Mouse (Mus musculus): ENCODE data around the gene Eps8. TPM values are rescaled to one million over a fixed set of nuclear protein-coding genes. Genes with fewer than 3 reads are reported as not detected.

Eps8 gene
- total RNA-seq, 1 experiment = 17.0 TPM

GRCm38 (mm10) chr6:137473433-137473832, 181.2 kb downstream of the Eps8 start:
- Histone ChIP-seq H3K4me1 (ENCODE audit: control insufficient read depth in 2 of 2, insufficient read depth in 2 of 2, low read length in 2 of 2, poor library complexity in 1 of 2) (no peaks in the 10 kb centered on the region), H3K27ac (ENCODE audit: insufficient read depth, low read depth, low read length, poor library complexity, severe bottlenecking) (no peak overlapping the region), H3K9ac (ENCODE audit: insufficient read depth, low read depth, low read length, poor library complexity, severe bottlenecking) (no peak overlapping the region), H3K4me3 (ENCODE audit: insufficient read depth in 1 of 2, low read depth in 1 of 2, low read length in 2 of 2, poor library complexity in 1 of 2, severe bottlenecking in 1 of 2) (no peak overlapping the region), H3K36me3 (ENCODE audit: control insufficient read depth, insufficient read depth, low read length, poor library complexity, severe bottlenecking) (no peaks in the 10 kb centered on the region; the same call in 1 of the 2 replicates), H3K9me3 (ENCODE audit: control insufficient read depth, insufficient read depth, low read depth, low read length) (no peaks in the 10 kb centered on the region)
- TF ChIP-seq CHD2 (IDR thresholded peaks at IDR 0.05; ENCODE audit: low read depth, low read length) (no peak), ZNF384 (IDR thresholded peaks at IDR 0.05; ENCODE audit: low read depth, low read length) (no peak), MAFK (IDR thresholded peaks at IDR 0.05; ENCODE audit: insufficient read depth, low read depth, low read length) (no peak)
- DNase-seq (ENCODE audit: low read depth, low spot score) = no peak
- in situ Hi-C loops (cut with MboI; ENCODE audit: low sequenced_read_pairs in 2 of 2, unreplicated experiment in 2 of 2) = no loop called here

- H3K36me3 ChIP-seq (ENCODE audit: control insufficient read depth, insufficient read depth, low read length, poor library complexity, severe bottlenecking) = no peaks in the 10 kb centered on the region
- DNase-seq (ENCODE audit: low read depth, low spot score) = no peak
- in situ Hi-C loops (cut with MboI; ENCODE audit: low sequenced_read_pairs in 2 of 2, unreplicated experiment in 2 of 2) = no loop called here
- H3K9me3 ChIP-seq (ENCODE audit: control insufficient read depth, insufficient read depth, low read depth, low read length) = no peaks in the 10 kb centered on the region
- H3K9ac ChIP-seq (ENCODE audit: insufficient read depth, low read depth, low read length, poor library complexity, severe bottlenecking) = no peak overlapping the region
- H3K4me1 ChIP-seq (ENCODE audit: control insufficient read depth in 2 of 2, insufficient read depth in 2 of 2, low read length in 2 of 2, poor library complexity in 1 of 2) = no peaks in the 10 kb centered on the region
- TF ChIP-seq CHD2 (IDR thresholded peaks at IDR 0.05; ENCODE audit: low read depth, low read length) = no peak
- TF ChIP-seq MAFK (IDR thresholded peaks at IDR 0.05; ENCODE audit: insufficient read depth, low read depth, low read length) = no peak
- TF ChIP-seq ZNF384 (IDR thresholded peaks at IDR 0.05; ENCODE audit: low read depth, low read length) = no peak
- TF ChIP-seq ZC3H11A (IDR thresholded peaks at IDR 0.05; ENCODE audit: borderline replicate concordance, low read depth, low read length) = no peak
- TF ChIP-seq HCFC1 (IDR thresholded peaks at IDR 0.05; ENCODE audit: borderline replicate concordance, insufficient read depth, low read length) = no peak
- 0 out of 2 replicates have a peak overlapping the region, but pooled peaks have one; percentile 10 for H3K27ac ChIP-seq (ENCODE audit: insufficient read depth, low read depth, low read length, poor library complexity, severe bottlenecking)
- H3K4me3 ChIP-seq (ENCODE audit: insufficient read depth in 1 of 2, low read depth in 1 of 2, low read length in 2 of 2, poor library complexity in 1 of 2, severe bottlenecking in 1 of 2) = no peak overlapping the region
Measured at GRCm38 (mm10) chr6:137472129-137472528, 182.5 kb downstream of the Eps8 start.

- Histone ChIP-seq H3K9ac (ENCODE audit: insufficient read depth, low read depth, low read length, poor library complexity, severe bottlenecking) (no peak overlapping the region), H3K27ac (ENCODE audit: insufficient read depth, low read depth, low read length, poor library complexity, severe bottlenecking) (no peak overlapping the region), H3K4me1 (ENCODE audit: control insufficient read depth in 2 of 2, insufficient read depth in 2 of 2, low read length in 2 of 2, poor library complexity in 1 of 2) (no peaks in the 10 kb centered on the region), H3K4me3 (ENCODE audit: insufficient read depth in 1 of 2, low read depth in 1 of 2, low read length in 2 of 2, poor library complexity in 1 of 2, severe bottlenecking in 1 of 2) (no peak overlapping the region), H3K9me3 (ENCODE audit: control insufficient read depth, insufficient read depth, low read depth, low read length) (no peaks in the 10 kb centered on the region), H3K36me3 (ENCODE audit: control insufficient read depth, insufficient read depth, low read length, poor library complexity, severe bottlenecking) (no peaks in the 10 kb centered on the region)
- no peak for DNase-seq (ENCODE audit: low read depth, low spot score)
- in situ Hi-C loops (cut with MboI; ENCODE audit: low sequenced_read_pairs in 2 of 2, unreplicated experiment in 2 of 2) = no loop called here
- TF ChIP-seq HCFC1 (IDR thresholded peaks at IDR 0.05; ENCODE audit: borderline replicate concordance, insufficient read depth, low read length) = no peak
- TF ChIP-seq ZNF384 (IDR thresholded peaks at IDR 0.05; ENCODE audit: low read depth, low read length) = no peak
- TF ChIP-seq CHD2 (IDR thresholded peaks at IDR 0.05; ENCODE audit: low read depth, low read length) = no peak
- no peak for TF ChIP-seq ZC3H11A (IDR thresholded peaks at IDR 0.05; ENCODE audit: borderline replicate concordance, low read depth, low read length)
- TF ChIP-seq MAFK (IDR thresholded peaks at IDR 0.05; ENCODE audit: insufficient read depth, low read depth, low read length) = no peak
Measured at GRCm38 (mm10) chr6:137470901-137471598, 183.6 kb downstream of the Eps8 start.

- H3K27ac ChIP-seq (ENCODE audit: insufficient read depth, low read depth, low read length, poor library complexity, severe bottlenecking) = no peak overlapping the region
- no peak for DNase-seq (ENCODE audit: low read depth, low spot score)
- H3K9me3 ChIP-seq (ENCODE audit: control insufficient read depth, insufficient read depth, low read depth, low read length) = no peaks in the 10 kb centered on the region
- in situ Hi-C loops (cut with MboI; ENCODE audit: low sequenced_read_pairs in 2 of 2, unreplicated experiment in 2 of 2) = loop anchor here in 1 of 2 experiments (10.0 kb wide), 1 partner anchor 245 kb away; no protein-coding TSS in a partner anchor
- H3K9ac ChIP-seq (ENCODE audit: insufficient read depth, low read depth, low read length, poor library complexity, severe bottlenecking) = no peak overlapping the region
- H3K4me1 ChIP-seq (ENCODE audit: control insufficient read depth in 2 of 2, insufficient read depth in 2 of 2, low read length in 2 of 2, poor library complexity in 1 of 2) = no peaks in the 10 kb centered on the region
- TF ChIP-seq CHD2 (IDR thresholded peaks at IDR 0.05; ENCODE audit: low read depth, low read length) (no peak), HCFC1 (IDR thresholded peaks at IDR 0.05; ENCODE audit: borderline replicate concordance, insufficient read depth, low read length) (no peak), ZNF384 (IDR thresholded peaks at IDR 0.05; ENCODE audit: low read depth, low read length) (no peak), MAFK (IDR thresholded peaks at IDR 0.05; ENCODE audit: insufficient read depth, low read depth, low read length) (no peak), ZC3H11A (IDR thresholded peaks at IDR 0.05; ENCODE audit: borderline replicate concordance, low read depth, low read length) (no peak)
- no peak overlapping the region for H3K4me3 ChIP-seq (ENCODE audit: insufficient read depth in 1 of 2, low read depth in 1 of 2, low read length in 2 of 2, poor library complexity in 1 of 2, severe bottlenecking in 1 of 2)
- no peaks in the 10 kb centered on the region for H3K36me3 ChIP-seq (ENCODE audit: control insufficient read depth, insufficient read depth, low read length, poor library complexity, severe bottlenecking)
Measured at GRCm38 (mm10) chr6:137469541-137469940, 185.1 kb downstream of the Eps8 start.

Data from ES-E14 (cell line).